16 mouse cellular contexts compared by ENCODE assay signal in the genomic region with DNA sequence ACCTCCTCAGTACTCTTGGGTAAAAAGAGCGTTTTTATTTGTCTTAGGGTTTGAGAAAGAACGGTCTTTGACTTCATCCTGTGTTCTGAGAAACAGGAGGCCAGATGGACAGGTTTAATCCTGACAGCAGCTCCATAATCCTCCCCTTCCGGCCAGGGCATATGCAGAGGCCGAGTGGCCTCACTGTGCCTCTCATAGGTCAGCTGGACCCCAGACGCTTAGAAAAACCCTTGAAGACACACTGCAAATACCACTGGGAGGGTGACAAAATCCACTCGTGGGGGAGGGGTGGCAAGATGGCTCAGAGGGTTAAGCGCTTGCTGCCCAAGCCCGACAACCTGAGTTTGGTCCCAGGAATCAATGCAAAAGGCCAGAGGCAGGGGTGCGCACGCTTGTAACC.
DNase-seq lines count a peak whose midpoint lies in the region; ATAC-seq and TF ChIP-seq lines count a peak whose summit lies in the region.
"Had no signal": no experiment of that assay in that cellular context is flagged by ENCODE, and none has a peak within 500 bp of the region (broad histone marks: within the 10 kb centered on the region; RNA-seq: fewer than 3 reads in every experiment).

No protein-coding gene starts in this region.

- 53% methylated on average over 10 of the region's 10 CpGs for WGBS in heart, embryonic 15.5 days
- WGBS in midbrain, embryonic 14.5 days: 19% methylated on average over 10 of the region's 10 CpGs

- no peaks in the 10 kb centered on the region for H3K9me3 ChIP-seq in heart, embryonic 15.5 days (replicated peaks)
- no peaks in the 10 kb centered on the region for H3K9me3 ChIP-seq in E14TG2a.4 (ENCODE audit: low read length)
- H3K9me3 ChIP-seq in midbrain, embryonic 14.5 days (ENCODE audit: control insufficient read depth, low read length): no peaks in the 10 kb centered on the region

- peaks cover 60% of the 10 kb centered on the region for H3K4me1 ChIP-seq in heart, embryonic 15.5 days (replicated peaks)
- H3K4me1 ChIP-seq in E14TG2a.4 (replicated peaks; ENCODE audit: low read depth, low read length): peaks cover 80% of the 10 kb centered on the region
- peaks cover 27% of the 10 kb centered on the region for H3K4me1 ChIP-seq in midbrain, embryonic 14.5 days (ENCODE audit: control insufficient read depth, insufficient read depth, low read length)

- H3K36me3 ChIP-seq in heart, embryonic 15.5 days: peaks cover 9% of the 10 kb centered on the region; the same call in 1 of the 2 replicates
- peaks cover 8% of the 10 kb centered on the region; the same call in 1 of the 2 replicates for H3K36me3 ChIP-seq in E14TG2a.4 (ENCODE audit: insufficient read depth, low read length)
- 0 out of 2 replicates have a peak, but pooled peaks cover 3% of the 10 kb centered on the region for H3K36me3 ChIP-seq in midbrain, embryonic 14.5 days (ENCODE audit: control insufficient read depth, insufficient read depth, low read length)

- H3K4me3 ChIP-seq in heart, embryonic 15.5 days: no peak overlapping the region
- peak overlapping the region; percentile 35 for H3K4me3 ChIP-seq in E14TG2a.4 (replicated peaks; ENCODE audit: low read length)
- no peak overlapping the region for H3K4me3 ChIP-seq in midbrain, embryonic 14.5 days (replicated peaks; ENCODE audit: low read depth, low read length)

- H3K27me3 ChIP-seq in heart, embryonic 15.5 days: no peaks in the 10 kb centered on the region
- H3K27me3 ChIP-seq in E14TG2a.4 (ENCODE audit: insufficient read depth, low read length): no peaks in the 10 kb centered on the region
- no peaks in the 10 kb centered on the region for H3K27me3 ChIP-seq in midbrain, embryonic 14.5 days (ENCODE audit: control insufficient read depth, insufficient read depth, low read length)
- H3K27me3 ChIP-seq: CH12.LX, Patski had no signal

- peak overlapping the region; percentile 69 for H3K27ac ChIP-seq in heart, embryonic 15.5 days
- H3K27ac ChIP-seq in midbrain, embryonic 14.5 days (replicated peaks; ENCODE audit: low read depth, low read length): 0 out of 2 replicates have a peak overlapping the region, but pooled peaks have one; percentile 20
- H3K27ac ChIP-seq: liver, embryonic 14.5 days had no signal

- TF ChIP-seq CTCF in E14TG2a.4 (conservative IDR thresholded peaks at IDR 0.05; ENCODE audit: low read length): no peak

- intact Hi-C loops in heart, postnatal 14 days (cut with DNase I): no loop called here

- H3K4me2 ChIP-seq in heart, embryonic 15.5 days: no peak overlapping the region
- H3K4me2 ChIP-seq in midbrain, embryonic 14.5 days (ENCODE audit: low read length): no peak overlapping the region

- no peak overlapping the region; the same call in 1 of the 2 replicates for H3K9ac ChIP-seq in heart, embryonic 15.5 days
- no peak overlapping the region for H3K9ac ChIP-seq in midbrain, embryonic 14.5 days (replicated peaks; ENCODE audit: low read length)
- H3K9ac ChIP-seq: liver, embryonic 14.5 days had no signal

- peak; percentile 38 for DNase-seq in embryo, embryonic 10 days (ENCODE audit: low spot score)
- no peak for DNase-seq in embryo, embryonic 11 days
- DNase-seq in heart, postnatal 14 days: no peak
- no peak for DNase-seq in midbrain, embryonic 14.5 days
- no peak for DNase-seq in kidney, postnatal 4 days
- DNase-seq: cerebellum, adult 11-12 months; kidney, postnatal 10 days; lung, postnatal 4 days; thymus, postnatal 25 days had no signal

- no peak for ATAC-seq in heart, embryonic 15.5 days (replicated peaks; ENCODE audit: insufficient number of reproducible peaks, insufficient read depth, low FRiP score, low read depth)
- ATAC-seq in midbrain, embryonic 14.5 days (ENCODE audit: low FRiP score, low TSS enrichment): no peak; the same call in 1 of the 2 replicates
- ATAC-seq in erythroid progenitor cell, adult 5-6 weeks (replicated peaks; ENCODE audit: low FRiP score, poor library complexity, severe bottlenecking): no peak
- ATAC-seq: inflammation-experienced regulatory T-cells, adult 6 months; Patski had no signal
